Mouse (Mus musculus): ENCODE results near the gene Id2. TPM values are rescaled to one million over a fixed set of nuclear protein-coding genes. Genes with fewer than 3 reads are reported as not detected.

Id2 gene
- polyA plus RNA-seq, 1 experiment from 2014 or later, result 359 TPM

- Histone ChIP-seq H3K4me3 (ENCODE audit: low read depth, low read length) (no peak overlapping the region), H3K27me3 (ENCODE audit: control insufficient read depth, insufficient read depth, low read length) (no peaks in the 10 kb centered on the region), H3K4me1 (ENCODE audit: control insufficient read depth, insufficient read depth, low read length) (no peaks in the 10 kb centered on the region), H3K9ac (ENCODE audit: low read length) (no peak overlapping the region), H3K4me2 (no peak overlapping the region), H3K27ac (ENCODE audit: low read depth, low read length) (no peak overlapping the region), H3K36me3 (ENCODE audit: control insufficient read depth, insufficient read depth, low read length) (no peaks in the 10 kb centered on the region), H3K9me3 (ENCODE audit: control insufficient read depth, low read length) (peaks cover 5% of the 10 kb centered on the region; the same call in 1 of the 2 replicates)
- WGBS, result 86% methylated on average over 2 of the region's 2 CpGs
- ATAC-seq (ENCODE audit: low FRiP score) (no peak), DNase-seq (ENCODE audit: low spot score, missing footprints) (no peak)
These were observed 16.4 kb upstream of the Id2 start for GRCm38 (mm10) chr12:25113357-25113756.

GRCm38 (mm10) chr12:25112806-25113205, 15.9 kb upstream of the Id2 start:
- H3K27ac ChIP-seq (ENCODE audit: low read depth, low read length), result no peak overlapping the region
- H3K9ac ChIP-seq (ENCODE audit: low read length), result no peak overlapping the region
- no peak for ATAC-seq (ENCODE audit: low FRiP score)
- H3K9me3 ChIP-seq (ENCODE audit: control insufficient read depth, low read length), result peaks cover 5% of the 10 kb centered on the region; the same call in 1 of the 2 replicates
- H3K4me3 ChIP-seq (ENCODE audit: low read depth, low read length), result no peak overlapping the region
- no peaks in the 10 kb centered on the region for H3K4me1 ChIP-seq (ENCODE audit: control insufficient read depth, insufficient read depth, low read length)
- no peaks in the 10 kb centered on the region for H3K27me3 ChIP-seq (ENCODE audit: control insufficient read depth, insufficient read depth, low read length)
- DNase-seq (ENCODE audit: low spot score, missing footprints), result no peak
- H3K36me3 ChIP-seq (ENCODE audit: control insufficient read depth, insufficient read depth, low read length), result no peaks in the 10 kb centered on the region
- WGBS, result 93% methylated on average over 2 of the region's 2 CpGs
- H3K4me2 ChIP-seq, result no peak overlapping the region

GRCm38 (mm10) chr12:25110682-25111078, 13.7 kb upstream of the Id2 start:
- ATAC-seq (ENCODE audit: low FRiP score), result no peak
- no peak overlapping the region for H3K4me2 ChIP-seq
- H3K27me3 ChIP-seq (ENCODE audit: control insufficient read depth, insufficient read depth, low read length), result no peaks in the 10 kb centered on the region
- H3K4me1 ChIP-seq (ENCODE audit: control insufficient read depth, insufficient read depth, low read length), result no peaks in the 10 kb centered on the region
- H3K9ac ChIP-seq (ENCODE audit: low read length), result no peak overlapping the region
- DNase-seq (ENCODE audit: low spot score, missing footprints), result no peak
- no peak overlapping the region for H3K27ac ChIP-seq (ENCODE audit: low read depth, low read length)
- H3K9me3 ChIP-seq (ENCODE audit: control insufficient read depth, low read length), result peaks cover 5% of the 10 kb centered on the region; the same call in 1 of the 2 replicates
- WGBS, result 84% methylated on average over 7 of the region's 7 CpGs
- H3K4me3 ChIP-seq (ENCODE audit: low read depth, low read length), result no peak overlapping the region
- H3K36me3 ChIP-seq (ENCODE audit: control insufficient read depth, insufficient read depth, low read length), result no peaks in the 10 kb centered on the region

- 77% methylated on average over 7 of the region's 7 CpGs for WGBS
- H3K27ac ChIP-seq (ENCODE audit: low read depth, low read length), result no peak overlapping the region
These were observed 13.2 kb upstream of the Id2 start for GRCm38 (mm10) chr12:25109971-25110681.

GRCm38 (mm10) chr12:25108865-25109264, 11.9 kb upstream of the Id2 start:
- Histone ChIP-seq H3K4me3 (ENCODE audit: low read depth, low read length) (no peak overlapping the region), H3K4me1 (ENCODE audit: control insufficient read depth, insufficient read depth, low read length) (no peaks in the 10 kb centered on the region), H3K36me3 (ENCODE audit: control insufficient read depth, insufficient read depth, low read length) (no peaks in the 10 kb centered on the region), H3K27me3 (ENCODE audit: control insufficient read depth, insufficient read depth, low read length) (no peaks in the 10 kb centered on the region), H3K27ac (ENCODE audit: low read depth, low read length) (no peak overlapping the region), H3K9me3 (ENCODE audit: control insufficient read depth, low read length) (peaks cover 5% of the 10 kb centered on the region; the same call in 1 of the 2 replicates), H3K9ac (ENCODE audit: low read length) (no peak overlapping the region), H3K4me2 (no peak overlapping the region)
- WGBS, result 78% methylated on average over 2 of the region's 2 CpGs
- DNase-seq (ENCODE audit: low spot score, missing footprints) (no peak), ATAC-seq (ENCODE audit: low FRiP score) (no peak)

More at GRCm38 (mm10) chr12:25109971-25110681, 13.2 kb upstream of the Id2 start:
- no peak overlapping the region for H3K9ac ChIP-seq (ENCODE audit: low read length)
- DNase-seq (ENCODE audit: low spot score, missing footprints), result no peak
- ATAC-seq (ENCODE audit: low FRiP score), result no peak
- H3K36me3 ChIP-seq (ENCODE audit: control insufficient read depth, insufficient read depth, low read length), result no peaks in the 10 kb centered on the region
- no peaks in the 10 kb centered on the region for H3K27me3 ChIP-seq (ENCODE audit: control insufficient read depth, insufficient read depth, low read length)
- no peak overlapping the region for H3K4me2 ChIP-seq
- H3K9me3 ChIP-seq (ENCODE audit: control insufficient read depth, low read length), result peaks cover 5% of the 10 kb centered on the region; the same call in 1 of the 2 replicates
- no peak overlapping the region for H3K4me3 ChIP-seq (ENCODE audit: low read depth, low read length)
- no peaks in the 10 kb centered on the region for H3K4me1 ChIP-seq (ENCODE audit: control insufficient read depth, insufficient read depth, low read length)

- no peak overlapping the region for H3K4me2 ChIP-seq
- H3K9ac ChIP-seq (ENCODE audit: low read length), result no peak overlapping the region
- H3K4me1 ChIP-seq (ENCODE audit: control insufficient read depth, insufficient read depth, low read length), result peaks cover 13% of the 10 kb centered on the region
- no peaks in the 10 kb centered on the region for H3K27me3 ChIP-seq (ENCODE audit: control insufficient read depth, insufficient read depth, low read length)
- ATAC-seq (ENCODE audit: low FRiP score), result no peak
- no peaks in the 10 kb centered on the region for H3K9me3 ChIP-seq (ENCODE audit: control insufficient read depth, low read length)
- H3K4me3 ChIP-seq (ENCODE audit: low read depth, low read length), result no peak overlapping the region
- no peak for DNase-seq (ENCODE audit: low spot score, missing footprints)
- H3K27ac ChIP-seq (ENCODE audit: low read depth, low read length), result no peak overlapping the region
- no peaks in the 10 kb centered on the region for H3K36me3 ChIP-seq (ENCODE audit: control insufficient read depth, insufficient read depth, low read length)
These were observed 7.6 kb upstream of the Id2 start for GRCm38 (mm10) chr12:25104541-25104940.

GRCm38 (mm10) chr12:25103911-25104310, 7.0 kb upstream of the Id2 start:
- Histone ChIP-seq H3K4me2 (no peak overlapping the region), H3K9ac (ENCODE audit: low read length) (no peak overlapping the region), H3K27ac (ENCODE audit: low read depth, low read length) (no peak overlapping the region), H3K36me3 (ENCODE audit: control insufficient read depth, insufficient read depth, low read length) (no peaks in the 10 kb centered on the region), H3K4me1 (ENCODE audit: control insufficient read depth, insufficient read depth, low read length) (peaks cover 16% of the 10 kb centered on the region), H3K27me3 (ENCODE audit: control insufficient read depth, insufficient read depth, low read length) (no peaks in the 10 kb centered on the region), H3K9me3 (ENCODE audit: control insufficient read depth, low read length) (no peaks in the 10 kb centered on the region), H3K4me3 (ENCODE audit: low read depth, low read length) (no peak overlapping the region)
- ATAC-seq (ENCODE audit: low FRiP score) (no peak), DNase-seq (ENCODE audit: low spot score, missing footprints) (no peak)
- 83% methylated on average over 6 of the region's 6 CpGs for WGBS

GRCm38 (mm10) chr12:25101389-25101788, 4.4 kb upstream of the Id2 start:
- WGBS, result 11% methylated on average over 5 of the region's 5 CpGs
- Histone ChIP-seq H3K4me1 (ENCODE audit: control insufficient read depth, insufficient read depth, low read length) (peaks cover 29% of the 10 kb centered on the region), H3K36me3 (ENCODE audit: control insufficient read depth, insufficient read depth, low read length) (no peaks in the 10 kb centered on the region), H3K4me2 (peak overlapping the region; percentile 93), H3K4me3 (ENCODE audit: low read depth, low read length) (no peak overlapping the region), H3K9me3 (ENCODE audit: control insufficient read depth, low read length) (no peaks in the 10 kb centered on the region), H3K27me3 (ENCODE audit: control insufficient read depth, insufficient read depth, low read length) (no peaks in the 10 kb centered on the region), H3K9ac (ENCODE audit: low read length) (peak overlapping the region; percentile 84), H3K27ac (ENCODE audit: low read depth, low read length) (peak overlapping the region; percentile 96)
- no peak for ATAC-seq (ENCODE audit: low FRiP score)
- peak; percentile 90 for DNase-seq (ENCODE audit: low spot score, missing footprints)

- H3K9me3 ChIP-seq (ENCODE audit: control insufficient read depth, low read length), result no peaks in the 10 kb centered on the region
- H3K4me3 ChIP-seq (ENCODE audit: low read depth, low read length), result peak overlapping the region; percentile 46
- DNase-seq (ENCODE audit: low spot score, missing footprints) (peak; percentile 97), ATAC-seq (ENCODE audit: low FRiP score) (no peak)
- H3K36me3 ChIP-seq (ENCODE audit: control insufficient read depth, insufficient read depth, low read length), result no peaks in the 10 kb centered on the region
- no peaks in the 10 kb centered on the region for H3K27me3 ChIP-seq (ENCODE audit: control insufficient read depth, insufficient read depth, low read length)
- under 1% methylated on average over 58 of the region's 59 CpGs for WGBS
- peak overlapping the region; percentile 96 for H3K27ac ChIP-seq (ENCODE audit: low read depth, low read length)
- H3K9ac ChIP-seq (ENCODE audit: low read length), result peak overlapping the region; percentile 84
- peak overlapping the region; percentile 93 for H3K4me2 ChIP-seq
- peaks cover 29% of the 10 kb centered on the region for H3K4me1 ChIP-seq (ENCODE audit: control insufficient read depth, insufficient read depth, low read length)
These were observed 3.7 kb upstream of the Id2 start for GRCm38 (mm10) chr12:25100411-25101217.

All from midbrain, embryonic 11.5 days (tissue).